Mouse (Mus musculus) hindbrain, embryonic 14.5 days (tissue): ENCODE measurements at regions not wholly inside any gene's neighbourhood (a gene's known extent, or its start where the extent isn't known, plus 50 kb on each side); places are given as distances from the start of the nearest gene placed in this dataset.

Source experiments
- ATAC-seq: fragments of 200-750 bp; cut with Nextera tagmentation; 2 replicates; pipeline ENCODE4 v1.8.0; 2017; ENCODE audit warnings: moderate number of reproducible peaks, mild to moderate bottlenecking, moderate TSS enrichment, moderate library complexity; ENCODE audit not compliant: low FRiP score
- DNase-seq: peaks from one replicate; pipeline ENCODE4 v3.0.0-alpha.2; 2015; ENCODE audit warnings: low spot score
- H3K27ac ChIP-seq: fragments of 300-500 bp; sonication (generic); 2 replicates; pipeline ENCODE4 v1.5.1; 2014; ENCODE audit warnings: mild to moderate bottlenecking, moderate library complexity
- H3K27me3 ChIP-seq: fragments of 300-500 bp; sonication (generic); 2 replicates; pipeline ENCODE4 v1.6.1; 2014; ENCODE audit warnings: mild to moderate bottlenecking, low read length, mixed read lengths; ENCODE audit not compliant: control insufficient read depth, insufficient read depth
- H3K36me3 ChIP-seq: fragments of 300-500 bp; sonication (generic); replicated peaks from 2 replicates; pipeline ENCODE4 v1.6.1; 2014; ENCODE audit not compliant: control insufficient read depth, insufficient read depth
- H3K4me1 ChIP-seq: fragments of 300-500 bp; sonication (generic); replicated peaks from 2 replicates; pipeline ENCODE4 v1.6.1; 2014; ENCODE audit warnings: antibody characterized with exemption, low read length, mixed read lengths; ENCODE audit not compliant: control insufficient read depth, insufficient read depth
- H3K4me2 ChIP-seq: fragments of 300-500 bp; sonication (generic); replicated peaks from 2 replicates; pipeline ENCODE4 v1.6.1; 2014; ENCODE audit warnings: mild to moderate bottlenecking, moderate library complexity
- H3K4me3 ChIP-seq: fragments of 300-500 bp; sonication (generic); replicated peaks from 2 replicates; pipeline ENCODE4 v1.5.1; 2014; ENCODE audit warnings: mild to moderate bottlenecking, low read length
- H3K9ac ChIP-seq: fragments of 300-500 bp; sonication (generic); 2 replicates; pipeline ENCODE4 v1.6.1; 2014
- H3K9me3 ChIP-seq: fragments of 300-500 bp; sonication (generic); 2 replicates; pipeline ENCODE4 v1.6.1; 2016; ENCODE audit warnings: low read length; ENCODE audit not compliant: control insufficient read depth
- WGBS: fragments of 180-500 bp; shearing (Covaris S2); extraction: QIAGEN DNeasy Blood & Tissue Kit; methylation state at CpG from one replicate; pipeline ENCODE4 v1.1.7; 2014; 5-methylcytosine and 5-hydroxymethylcytosine counted together

- DNase-seq: no peak
- H3K4me3 ChIP-seq: no peak overlapping the region
- no peak for ATAC-seq
Observed at GRCm38 (mm10) chr9:30191119-30191518, 228.2 kb upstream of the Ntm start.

GRCm38 (mm10) chr9:30191902-30192301 is 229.0 kb upstream of the Ntm start:
- DNase-seq: no peak
- ATAC-seq: no peak
- H3K27ac ChIP-seq: no peak overlapping the region
- H3K9me3 ChIP-seq: no peaks in the 10 kb centered on the region
- H3K27me3 ChIP-seq: no peaks in the 10 kb centered on the region
- no peaks in the 10 kb centered on the region for H3K36me3 ChIP-seq
- no peak overlapping the region for H3K4me2 ChIP-seq
- no peaks in the 10 kb centered on the region for H3K4me1 ChIP-seq
- no peak overlapping the region for H3K9ac ChIP-seq
- no peak overlapping the region for H3K4me3 ChIP-seq

More at GRCm38 (mm10) chr9:30191119-30191518, 228.2 kb upstream of the Ntm start:
- Histone ChIP-seq H3K4me1 (no peaks in the 10 kb centered on the region), H3K36me3 (no peaks in the 10 kb centered on the region), H3K27me3 (no peaks in the 10 kb centered on the region), H3K9me3 (no peaks in the 10 kb centered on the region), H3K4me2 (no peak overlapping the region), H3K27ac (no peak overlapping the region), H3K9ac (no peak overlapping the region)

GRCm38 (mm10) chr9:30194866-30195265 is 231.9 kb upstream of the Ntm start:
- no peak overlapping the region for H3K4me2 ChIP-seq
- H3K4me3 ChIP-seq: no peak overlapping the region
- no peaks in the 10 kb centered on the region for H3K4me1 ChIP-seq
- H3K27ac ChIP-seq: no peak overlapping the region
- H3K9me3 ChIP-seq: no peaks in the 10 kb centered on the region
- H3K9ac ChIP-seq: no peak overlapping the region
- DNase-seq: no peak
- ATAC-seq: no peak
- WGBS: 72% methylated on average over 3 of the region's 3 CpGs
- H3K36me3 ChIP-seq: no peaks in the 10 kb centered on the region
- H3K27me3 ChIP-seq: no peaks in the 10 kb centered on the region

- Histone ChIP-seq H3K9ac (no peak overlapping the region), H3K36me3 (no peaks in the 10 kb centered on the region), H3K27ac (no peak overlapping the region), H3K4me1 (no peaks in the 10 kb centered on the region), H3K27me3 (no peaks in the 10 kb centered on the region), H3K4me2 (no peak overlapping the region), H3K9me3 (no peaks in the 10 kb centered on the region), H3K4me3 (no peak overlapping the region)
- DNase-seq: no peak
- WGBS: 84% methylated on average over 3 of the region's 3 CpGs
- ATAC-seq: no peak
Observed at GRCm38 (mm10) chr9:30202411-30202810, 224.5 kb upstream of the Snx19 start.

- H3K4me2 ChIP-seq: no peak overlapping the region
- 89% methylated on average over 4 of the region's 4 CpGs for WGBS
- no peaks in the 10 kb centered on the region for H3K36me3 ChIP-seq
- DNase-seq (no peak), ATAC-seq (no peak)
- no peaks in the 10 kb centered on the region for H3K9me3 ChIP-seq
- H3K27ac ChIP-seq: no peak overlapping the region
- H3K4me3 ChIP-seq: no peak overlapping the region
- peaks cover 8% of the 10 kb centered on the region; the same call in 1 of the 2 replicates for H3K4me1 ChIP-seq
- H3K27me3 ChIP-seq: no peaks in the 10 kb centered on the region
- no peak overlapping the region for H3K9ac ChIP-seq
Observed at GRCm38 (mm10) chr9:30207631-30208030, 219.3 kb upstream of the Snx19 start.

GRCm38 (mm10) chr9:30209806-30210205 is 217.1 kb upstream of the Snx19 start:
- DNase-seq: no peak
- H3K4me2 ChIP-seq: no peak overlapping the region
- 23% methylated on average over 1 of the region's 1 CpGs for WGBS
- H3K27ac ChIP-seq: no peak overlapping the region
- H3K4me1 ChIP-seq: peaks cover 8% of the 10 kb centered on the region; the same call in 1 of the 2 replicates
- H3K9me3 ChIP-seq: no peaks in the 10 kb centered on the region
- no peak overlapping the region for H3K9ac ChIP-seq
- no peak overlapping the region for H3K4me3 ChIP-seq
- H3K36me3 ChIP-seq: no peaks in the 10 kb centered on the region
- no peak for ATAC-seq
- no peaks in the 10 kb centered on the region for H3K27me3 ChIP-seq

- no peak overlapping the region for H3K9ac ChIP-seq
- ATAC-seq: no peak
- H3K27me3 ChIP-seq: no peaks in the 10 kb centered on the region
- peaks cover 8% of the 10 kb centered on the region; the same call in 1 of the 2 replicates for H3K4me1 ChIP-seq
- whole genome bisulfite sequencing: 90% methylated on average over 3 of the region's 3 CpGs
- H3K9me3 ChIP-seq: no peaks in the 10 kb centered on the region
- H3K4me2 ChIP-seq: no peak overlapping the region
- no peak for DNase-seq
- no peak overlapping the region for H3K4me3 ChIP-seq
- H3K27ac ChIP-seq: no peak overlapping the region
- H3K36me3 ChIP-seq: no peaks in the 10 kb centered on the region
Observed at GRCm38 (mm10) chr9:30212471-30213075, 214.3 kb upstream of the Snx19 start.

GRCm38 (mm10) chr9:30234501-30235163 is 192.3 kb upstream of the Snx19 start:
- H3K4me3 ChIP-seq: no peak overlapping the region
- whole genome bisulfite sequencing: 64% methylated on average over 8 of the region's 8 CpGs
- no peaks in the 10 kb centered on the region for H3K36me3 ChIP-seq
- H3K27ac ChIP-seq: no peak overlapping the region
- no peaks in the 10 kb centered on the region for H3K9me3 ChIP-seq
- DNase-seq (no peak), ATAC-seq (0 out of 2 replicates have a peak, but pooled peaks have one; percentile 27)
- H3K4me1 ChIP-seq: 0 out of 2 replicates have a peak, but pooled peaks cover 9% of the 10 kb centered on the region
- H3K4me2 ChIP-seq: no peak overlapping the region
- H3K9ac ChIP-seq: no peak overlapping the region
- H3K27me3 ChIP-seq: no peaks in the 10 kb centered on the region

- no peaks in the 10 kb centered on the region for H3K36me3 ChIP-seq
- H3K9ac ChIP-seq: no peak overlapping the region
- 41% methylated on average over 3 of the region's 3 CpGs for WGBS
- no peak overlapping the region for H3K4me2 ChIP-seq
- H3K4me1 ChIP-seq: 0 out of 2 replicates have a peak, but pooled peaks cover 9% of the 10 kb centered on the region
- H3K4me3 ChIP-seq: no peak overlapping the region
- no peak overlapping the region for H3K27ac ChIP-seq
- no peaks in the 10 kb centered on the region for H3K9me3 ChIP-seq
- ATAC-seq: no peak
- DNase-seq: peak; percentile 33
- H3K27me3 ChIP-seq: no peaks in the 10 kb centered on the region
Observed at GRCm38 (mm10) chr9:30235791-30236190, 191.1 kb upstream of the Snx19 start.
